Mouse (Mus musculus) MEL (cell line): ENCODE measurements around the gene Chrna1. TPM values are rescaled to one million over a fixed set of nuclear protein-coding genes. Genes with fewer than 3 reads are reported as not detected.

Experiments
- DNase-seq: peaks from one replicate; pipeline ENCODE4 v3.0.0; 2011; ENCODE audit warnings: low read depth, low spot score
- H3K27ac ChIP-seq: 2 replicates; pipeline ENCODE4 v1.5.1; 2012; ENCODE audit warnings: low read depth, mild to moderate bottlenecking, control low read depth, low read length, moderate library complexity; ENCODE audit not compliant: control insufficient read depth
- H3K27me3 ChIP-seq, 2 experiments: fragments of 150-350 bp in 1 of 2; sonication (generic) in 1 of 2; 2 replicates each; pipeline ENCODE4 v1.6.1; 2012; ENCODE audit warnings: low read length in 2 of 2, mild to moderate bottlenecking in 2 of 2, improper control_type of control experiment in 1 of 2, moderate library complexity in 1 of 2; ENCODE audit not compliant: insufficient read depth in 2 of 2, control insufficient read depth in 1 of 2
- H3K36me3 ChIP-seq, 2 experiments: 2 replicates each; pipeline ENCODE4 v1.6.1; 2012 to 2014; ENCODE audit warnings: low read length in 2 of 2, improper control_type of control experiment in 1 of 2, inconsistent platforms in 1 of 2, mild to moderate bottlenecking in 1 of 2; ENCODE audit not compliant: insufficient read depth in 2 of 2, control insufficient read depth in 1 of 2
- H3K4me1 ChIP-seq, 2 experiments: fragments of 150-350 bp in 1 of 2; sonication (generic) in 1 of 2; 2 replicates each; pipeline ENCODE4 v1.6.1; 2012; ENCODE audit warnings: low read length in 2 of 2, improper control_type of control experiment in 1 of 2, mild to moderate bottlenecking in 1 of 2; ENCODE audit not compliant: insufficient read depth in 2 of 2, control insufficient read depth in 1 of 2
- H3K4me3 ChIP-seq, 2 experiments: fragments of 150-350 bp in 1 of 2; sonication (generic) in 1 of 2; 2 replicates each; pipeline ENCODE4 v1.5.1; 2012; ENCODE audit warnings: low read depth in 2 of 2, low read length in 2 of 2, mild to moderate bottlenecking in 2 of 2, moderate library complexity in 2 of 2, control low read depth in 1 of 2, improper control_type of control experiment in 1 of 2; ENCODE audit not compliant: control insufficient read depth in 1 of 2, insufficient read depth in 1 of 2
- H3K79me2 ChIP-seq: 2 replicates; pipeline ENCODE4 v1.6.1; 2012; ENCODE audit warnings: mild to moderate bottlenecking, low read length, moderate library complexity; ENCODE audit not compliant: control insufficient read depth, poor library complexity, insufficient read depth
- H3K9ac ChIP-seq: 2 replicates; pipeline ENCODE4 v1.6.1; 2012; ENCODE audit warnings: low read depth, mild to moderate bottlenecking, control low read depth, low read length, moderate library complexity; ENCODE audit not compliant: control insufficient read depth, poor library complexity, severe bottlenecking
- H3K9me3 ChIP-seq: fragments of 150-350 bp; sonication (generic); replicated peaks from 2 replicates; pipeline ENCODE4 v1.6.1; 2012; ENCODE audit warnings: mild to moderate bottlenecking, low read length, improper control_type of control experiment, moderate library complexity; ENCODE audit not compliant: insufficient read depth
- CHD1 ChIP-seq: IDR thresholded peaks from 2 replicates; pipeline ENCODE4 v1.6.1; 2012; ENCODE audit warnings: low read depth, mild to moderate bottlenecking, inconsistent platforms, low read length, improper control_type of control experiment
- CTCF ChIP-seq, 3 experiments: IDR thresholded peaks in 2 of 3; conservative IDR thresholded peaks in 1 of 3; 2 replicates each; pipeline ENCODE4 v1.5.1; 2011 to 2012; ENCODE audit warnings: low read length in 3 of 3, low read depth in 2 of 3, mild to moderate bottlenecking in 2 of 3, improper control_type of control experiment in 1 of 3, inconsistent platforms in 1 of 3, mixed read lengths in 1 of 3, moderate library complexity in 1 of 3; ENCODE audit not compliant: control insufficient read depth in 1 of 3, insufficient read depth in 1 of 3, poor library complexity in 1 of 3, severe bottlenecking in 1 of 3
- E2F4 ChIP-seq: IDR thresholded peaks from 2 replicates; pipeline ENCODE4 v1.6.1; 2011; ENCODE audit warnings: low read depth, low read length, improper control_type of control experiment, borderline replicate concordance
- ELF1 ChIP-seq: IDR thresholded peaks from 2 replicates; pipeline ENCODE4 v1.6.1; 2014; ENCODE audit warnings: low read depth, mild to moderate bottlenecking, inconsistent platforms, low read length, improper control_type of control experiment, moderate library complexity
- ETS1 ChIP-seq: IDR thresholded peaks from 2 replicates; pipeline ENCODE4 v1.6.1; 2012; ENCODE audit warnings: low read depth, mild to moderate bottlenecking, inconsistent platforms, low read length, improper control_type of control experiment, moderate library complexity
- HCFC1 ChIP-seq: IDR thresholded peaks from 2 replicates; pipeline ENCODE4 v1.6.1; 2012; ENCODE audit warnings: low read depth, mild to moderate bottlenecking, inconsistent platforms, low read length, improper control_type of control experiment, moderate library complexity
- JUND ChIP-seq: IDR thresholded peaks from 2 replicates; pipeline ENCODE4 v1.6.1; 2011; ENCODE audit warnings: low read depth, mild to moderate bottlenecking, improper control_type of control experiment, low read length
- KAT2A ChIP-seq: conservative IDR thresholded peaks from 2 replicates; pipeline ENCODE4 v1.6.1; 2012; ENCODE audit warnings: low read depth, low read length, improper control_type of control experiment, inconsistent platforms
- MAFK ChIP-seq: IDR thresholded peaks from 2 replicates; pipeline ENCODE4 v1.6.1; 2011; ENCODE audit warnings: low read depth, mild to moderate bottlenecking, low read length, improper control_type of control experiment, borderline replicate concordance
- MAZ ChIP-seq: IDR thresholded peaks from 2 replicates; pipeline ENCODE4 v1.6.1; 2012; ENCODE audit warnings: low read depth, mild to moderate bottlenecking, inconsistent platforms, low read length, improper control_type of control experiment
- MEF2A ChIP-seq: IDR thresholded peaks from 2 replicates; pipeline ENCODE4 v1.6.1; 2014; ENCODE audit warnings: low read depth, mild to moderate bottlenecking, inconsistent platforms, low read length, improper control_type of control experiment; ENCODE audit not compliant: poor library complexity, insufficient replicate concordance, severe bottlenecking; ENCODE audit errors: extremely low read depth
- MXI1 ChIP-seq: IDR thresholded peaks from 2 replicates; pipeline ENCODE4 v1.6.1; 2011; ENCODE audit warnings: mild to moderate bottlenecking, low read depth, low read length, improper control_type of control experiment
- NELFE ChIP-seq: IDR thresholded peaks from 2 replicates; pipeline ENCODE4 v1.6.1; 2011; ENCODE audit warnings: low read depth, low read length, improper control_type of control experiment
- POLR2A ChIP-seq, 2 experiments: IDR thresholded peaks; 2 replicates each; pipeline ENCODE4 v1.6.1; 2011 to 2012; ENCODE audit warnings: low read length in 2 of 2, mild to moderate bottlenecking in 2 of 2, control low read depth in 1 of 2, improper control_type of control experiment in 1 of 2, low read depth in 1 of 2, moderate library complexity in 1 of 2; ENCODE audit not compliant: control insufficient read depth in 1 of 2, insufficient read depth in 1 of 2, poor library complexity in 1 of 2
- POLR2AphosphoS5 ChIP-seq: IDR thresholded peaks from 2 replicates; pipeline ENCODE4 v1.6.1; 2012; ENCODE audit warnings: low read depth, borderline replicate concordance, mild to moderate bottlenecking, inconsistent platforms, low read length, moderate library complexity, mixed read lengths
- RAD21 ChIP-seq: IDR thresholded peaks from 2 replicates; pipeline ENCODE4 v1.6.1; 2011; ENCODE audit warnings: mild to moderate bottlenecking, low read depth, low read length, improper control_type of control experiment
- SMC3 ChIP-seq: IDR thresholded peaks from 2 replicates; pipeline ENCODE4 v1.6.1; 2011; ENCODE audit warnings: low read depth, low read length, improper control_type of control experiment
- TBP ChIP-seq: IDR thresholded peaks from 2 replicates; pipeline ENCODE4 v1.8.0; 2011; ENCODE audit warnings: low read depth, low read length, improper control_type of control experiment
- TCF12 ChIP-seq: IDR thresholded peaks from 2 replicates; pipeline ENCODE4 v1.6.1; 2014; ENCODE audit warnings: low read depth, mild to moderate bottlenecking, inconsistent platforms, low read length, improper control_type of control experiment, moderate library complexity
- UBTF ChIP-seq: IDR thresholded peaks from 2 replicates; pipeline ENCODE4 v1.6.1; 2012; ENCODE audit warnings: low read depth, mild to moderate bottlenecking, inconsistent platforms, low read length, improper control_type of control experiment, moderate library complexity, borderline replicate concordance; ENCODE audit not compliant: insufficient read depth
- ZMIZ1 ChIP-seq: IDR thresholded peaks from 2 replicates; pipeline ENCODE4 v1.6.1; 2012; ENCODE audit warnings: low read depth, mild to moderate bottlenecking, inconsistent platforms, low read length, improper control_type of control experiment, moderate library complexity
- ZNF384 ChIP-seq: IDR thresholded peaks from 2 replicates; pipeline ENCODE4 v1.6.1; 2012; ENCODE audit warnings: low read depth, mild to moderate bottlenecking, inconsistent platforms, low read length, improper control_type of control experiment
- polyA plus RNA-seq, 2 experiments: library from polyadenylated mRNA; stranded (reverse) in 1 of 2; unstranded in 1 of 2; fragments of >175 nt in 1 of 2; fragments of >200 nt in 1 of 2; gene quantifications; 2 replicates each; pipeline versions ENCODE4 v1.2.1 to v1.2.4; 2012; ENCODE audit warnings: low replicate concordance in 2 of 2, low read depth in 1 of 2; ENCODE audit not compliant: insufficient read length in 2 of 2, insufficient read depth in 1 of 2, missing spikeins in 1 of 2
- total RNA-seq: library from RNA; depleted of rRNA; stranded (reverse); fragments of 300-350 nt; gene quantifications from 2 replicates; pipeline ENCODE4 v1.2.3, GENCODE M21; 2012

The Chrna1 gene
- total and polyA plus RNA-seq, 3 experiments = 0.12 TPM; not detected in 2

DNA sequence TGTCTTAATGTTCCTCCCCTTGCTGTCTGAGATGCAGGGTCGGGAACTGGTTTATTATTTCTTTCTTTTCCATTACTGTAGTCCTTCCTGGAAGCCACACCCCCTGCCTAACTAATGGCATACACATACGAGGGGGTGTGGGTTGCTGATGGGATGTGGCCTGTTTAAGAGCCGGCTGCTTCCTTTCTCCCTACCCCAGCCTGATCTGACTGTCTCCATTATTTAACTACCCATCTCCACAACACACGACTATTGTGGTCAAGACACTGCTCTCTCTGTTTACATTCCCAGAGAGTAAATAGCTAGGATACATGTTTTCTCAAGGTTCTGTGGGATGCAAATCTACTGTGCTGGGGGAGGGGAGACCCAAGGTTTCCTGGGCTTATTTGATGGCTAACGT, 58.4 kb downstream of the Chrna1 start:
- DNase-seq = peak; percentile 55
- TF ChIP-seq SMC3 (no peak), MAZ (no peak), CTCF (IDR thresholded peaks at IDR 0.05 in 2 of 3, conservative IDR thresholded peaks at IDR 0.05 in 1 of 3; ENCODE audit: control insufficient read depth in 1 of 3, insufficient read depth in 1 of 3, low read depth in 2 of 3, low read length in 3 of 3, poor library complexity in 1 of 3, severe bottlenecking in 1 of 3) (no peak), RAD21 (no peak), MAFK (no peak), ETS1 (no peak), JUND (no peak)
- Histone ChIP-seq H3K9ac (no peak overlapping the region), H3K27ac (no peak overlapping the region), H3K4me3 (peak overlapping the region in 1 of 2 experiments; percentile 45; a peak in 3 of 4 replicates), H3K36me3 (peaks cover 0 to 2% of the 10 kb centered on the region in 2 experiments; a peak in 1 of 4 replicates), H3K27me3 (no peaks in the 10 kb centered on the region), H3K9me3 (no peaks in the 10 kb centered on the region), H3K4me1 (peaks cover 2 to 6% of the 10 kb centered on the region in 2 experiments; a peak in 1 of 4 replicates), H3K79me2 (no peaks in the 10 kb centered on the region; the same call in 1 of the 2 replicates)

DNA sequence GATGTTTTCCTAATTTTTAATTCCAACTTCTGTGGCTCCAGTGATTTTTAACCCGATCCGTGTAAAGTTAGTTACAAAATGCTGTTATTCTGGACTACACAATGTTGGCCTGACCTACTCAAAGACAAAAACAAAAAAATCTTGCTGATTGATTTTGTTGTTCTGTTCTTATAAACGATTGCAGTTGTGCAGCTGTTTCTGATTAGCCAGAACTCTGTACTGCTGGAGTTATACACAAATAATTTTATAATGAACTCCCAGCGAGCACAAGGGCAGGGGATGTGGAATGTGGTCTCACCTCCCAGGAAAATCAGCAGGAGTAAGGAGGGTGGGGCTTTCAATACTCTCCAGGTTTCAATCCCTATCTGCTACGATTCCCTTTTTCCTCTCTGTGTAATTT, 61.2 kb downstream of the Chrna1 start:
- no peaks in the 10 kb centered on the region for H3K79me2 ChIP-seq
- H3K27ac ChIP-seq = no peak overlapping the region
- H3K36me3 ChIP-seq = peaks cover 0 to 2% of the 10 kb centered on the region in 2 experiments; a peak in 1 of 4 replicates
- no peak overlapping the region for H3K4me3 ChIP-seq
- H3K9me3 ChIP-seq = no peaks in the 10 kb centered on the region
- no peaks in the 10 kb centered on the region; a peak in 1 of 4 replicates for H3K27me3 ChIP-seq
- H3K4me1 ChIP-seq = peaks cover 0 to 10% of the 10 kb centered on the region in 2 experiments; a peak in 1 of 4 replicates
- TF ChIP-seq ZNF384 (no peak), POLR2A (IDR thresholded peaks at IDR 0.05; ENCODE audit: control insufficient read depth in 1 of 2, insufficient read depth in 1 of 2, low read depth in 1 of 2, low read length in 2 of 2, poor library complexity in 1 of 2) (no peak), ZMIZ1 (no peak), NELFE (no peak), POLR2AphosphoS5 (no peak), TCF12 (no peak)
- H3K9ac ChIP-seq = no peak overlapping the region
- DNase-seq = no peak

DNA sequence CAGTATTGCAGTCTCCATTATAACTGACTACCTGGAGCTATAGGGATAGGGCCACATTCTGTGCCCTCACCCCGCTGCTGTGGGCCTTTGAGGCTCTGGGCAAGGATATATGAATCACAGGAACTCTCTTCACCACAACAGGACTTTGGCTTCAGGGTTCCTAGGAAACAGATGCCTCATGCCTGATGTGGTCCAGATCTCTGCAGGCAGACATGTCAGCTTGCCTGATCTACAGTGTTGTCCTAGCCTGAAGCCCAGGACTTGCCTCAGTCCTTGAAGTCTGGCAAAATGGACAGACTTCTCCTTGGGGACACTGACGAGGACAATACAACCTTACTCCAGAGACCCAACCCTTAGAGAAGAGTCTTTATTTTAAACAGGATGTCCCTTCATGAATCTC, 61.8 kb downstream of the Chrna1 start:
- no peak overlapping the region for H3K27ac ChIP-seq
- H3K4me1 ChIP-seq = peaks cover 0 to 10% of the 10 kb centered on the region in 2 experiments; a peak in 1 of 4 replicates
- H3K27me3 ChIP-seq = no peaks in the 10 kb centered on the region; a peak in 1 of 4 replicates
- H3K9ac ChIP-seq = no peak overlapping the region
- TF ChIP-seq HCFC1 (no peak), KAT2A (no peak), MXI1 (no peak), UBTF (no peak), TBP (no peak), CTCF (IDR thresholded peaks at IDR 0.05 in 2 of 3, conservative IDR thresholded peaks at IDR 0.05 in 1 of 3; ENCODE audit: control insufficient read depth in 1 of 3, insufficient read depth in 1 of 3, low read depth in 2 of 3, low read length in 3 of 3, poor library complexity in 1 of 3, severe bottlenecking in 1 of 3) (no peak), RAD21 (no peak), E2F4 (no peak), MEF2A (no peak), SMC3 (no peak), ELF1 (no peak), CHD1 (no peak)
- TF ChIP-seq, all 39 proteins: peak for 0
- Histone ChIP-seq H3K36me3 (peaks cover 0 to 2% of the 10 kb centered on the region in 2 experiments; a peak in 1 of 4 replicates), H3K9me3 (no peaks in the 10 kb centered on the region), H3K79me2 (no peaks in the 10 kb centered on the region), H3K4me3 (no peak overlapping the region)
- DNase-seq = no peak
